Mouse (Mus musculus): ENCODE results near the gene Ncoa1. TPM values are rescaled to one million over a fixed set of nuclear protein-coding genes. Genes with fewer than 3 reads are reported as not detected.
A peak's percentile ranks its signal among the peaks of the same experiment; 100 is the strongest.

Gene Ncoa1
- total RNA-seq, 2 experiments from 2014 or later = 102 to 107 TPM

- intact Hi-C loops (cut with DNase I) = no loop called here
- DNase-seq = no peak
These were observed 239.5 kb downstream of the Ncoa1 start for GRCm38 (mm10) chr12:4237481-4237880.

- peak; percentile 96 for DNase-seq
- intact Hi-C loops (cut with DNase I) = no loop called here
These were observed 243.1 kb downstream of the Ncoa1 start, which contains the start of the genes Ptrhd1 and Cenpo for GRCm38 (mm10) chr12:4233572-4234508. TSS of gene Ptrhd1 (plus strand) at chr12:4234027. TSS of gene Cenpo (minus strand) at chr12:4234294.

GRCm38 (mm10) chr12:4232777-4233176 is 244.2 kb downstream of the Ncoa1 start:
- intact Hi-C loops (cut with DNase I) = no loop called here
- no peak for DNase-seq

- intact Hi-C loops (cut with DNase I) = no loop called here
- no peak for DNase-seq
These were observed 246.8 kb downstream of the Ncoa1 start for GRCm38 (mm10) chr12:4230156-4230555.

- intact Hi-C loops (cut with DNase I) = loop anchor here (5.0 kb wide), 1 partner anchor 106 kb away; no protein-coding TSS in a partner anchor
- DNase-seq = no peak
These were observed 264.1 kb downstream of the Ncoa1 start for GRCm38 (mm10) chr12:4212908-4213307.

- intact Hi-C loops (cut with DNase I) = loop anchor here (5.0 kb wide), 1 partner anchor 104 kb away; no protein-coding TSS in a partner anchor
- DNase-seq = no peak
These were observed 265.8 kb downstream of the Ncoa1 start for GRCm38 (mm10) chr12:4211174-4211573.

- intact Hi-C loops (cut with DNase I) = no loop called here
- DNase-seq = no peak
These were observed 267.8 kb downstream of the Ncoa1 start for GRCm38 (mm10) chr12:4209196-4209595.

GRCm38 (mm10) chr12:4208405-4209133 is 268.4 kb downstream of the Ncoa1 start:
- peak; percentile 67 for DNase-seq
- intact Hi-C loops (cut with DNase I) = no loop called here

- no peak for DNase-seq
- intact Hi-C loops (cut with DNase I) = no loop called here
These were observed 270.9 kb downstream of the Ncoa1 start for GRCm38 (mm10) chr12:4206106-4206505.

GRCm38 (mm10) chr12:4202206-4202605 is 274.8 kb downstream of the Ncoa1 start:
- intact Hi-C loops (cut with DNase I) = no loop called here
- peak; percentile 40 for DNase-seq

GRCm38 (mm10) chr12:4201454-4202200 is 275.4 kb downstream of the Ncoa1 start:
- DNase-seq = peak; percentile 35

GRCm38 (mm10) chr12:4199271-4199670 is 277.7 kb downstream of the Ncoa1 start:
- no peak for DNase-seq
- intact Hi-C loops (cut with DNase I) = no loop called here

More at GRCm38 (mm10) chr12:4201454-4202200, 275.4 kb downstream of the Ncoa1 start:
- intact Hi-C loops (cut with DNase I) = no loop called here

GRCm38 (mm10) chr12:4198702-4199101 is 278.3 kb downstream of the Ncoa1 start:
- intact Hi-C loops (cut with DNase I) = no loop called here
- no peak for DNase-seq

Other genes with a start within 250 kb of the Ncoa1 start
- gene Ptrhd1, start 243.2 kb downstream of the Ncoa1 start, total RNA-seq (2021) = 1 to 10 TPM; 8.3 to 8.5 TPM
- 1 to 10 TPM; 7.0 to 7.3 TPM for gene Cenpo, start 242.9 kb downstream of the Ncoa1 start, total RNA-seq (2021)
- 10 to 100 TPM; 48.7 to 49.5 TPM for gene Itsn2, start 115.5 kb upstream of the Ncoa1 start, total RNA-seq (2021)
- gene Gm3625, start 115.7 kb upstream of the Ncoa1 start, total RNA-seq (2021) = not detected